Mouse (Mus musculus) right cerebral cortex, postnatal 14 days (tissue): ENCODE results near the gene Pebp1.
A peak's percentile ranks its signal among the peaks of the same experiment; 100 is the strongest.

Experiments
- DNase-seq: peaks from one replicate; pipeline ENCODE4 v3.0.0; 2022

Gene Pebp1

GRCm38 (mm10) chr5:117240321-117240731 lies 47.1 kb downstream of the Pebp1 start:
- no peak for DNase-seq

GRCm38 (mm10) chr5:117239106-117239505 lies 48.3 kb downstream of the Pebp1 start:
- peak; percentile 18 for DNase-seq

GRCm38 (mm10) chr5:117236540-117236939 lies 50.9 kb downstream of the Pebp1 start:
- no peak for DNase-seq
